Mouse (Mus musculus) cerebellum, adult 2 months (tissue): Measurements from ENCODE around the gene Tbck. TPM values are rescaled to one million over a fixed set of nuclear protein-coding genes. Genes with fewer than 3 reads are reported as not detected.

Experiments used
- DNase-seq, 2 experiments: peaks; one replicate each; pipeline ENCODE4 v3.0.0; 2021
- H3K27ac ChIP-seq: fragments of 200-500 bp; 2 replicates; pipeline ENCODE4 v1.5.1; 2012; ENCODE audit warnings: low read length, control low read depth, inconsistent platforms; ENCODE audit not compliant: insufficient read depth
- H3K27me3 ChIP-seq: fragments of 200-500 bp; 2 replicates; pipeline ENCODE4 v1.6.1; 2012; ENCODE audit warnings: inconsistent platforms, mild to moderate bottlenecking, low read length, moderate library complexity; ENCODE audit not compliant: control insufficient read depth, insufficient read depth
- H3K4me1 ChIP-seq: fragments of 200-500 bp; 2 replicates; pipeline ENCODE4 v1.6.1; 2011; ENCODE audit warnings: low read length; ENCODE audit not compliant: control insufficient read depth, insufficient read depth
- H3K4me3 ChIP-seq: fragments of 200-500 bp; replicated peaks from 2 replicates; pipeline ENCODE3; 2011; ENCODE audit warnings: mild to moderate bottlenecking, low read depth, low read length, control low read depth; ENCODE audit not compliant: insufficient read depth
- CTCF ChIP-seq: fragments of 200-500 bp; IDR thresholded peaks from 2 replicates; pipeline ENCODE4 v1.5.1; 2011; ENCODE audit warnings: low read depth, mild to moderate bottlenecking, control low read depth, low read length, moderate library complexity, borderline replicate concordance; ENCODE audit not compliant: insufficient read depth
- POLR2A ChIP-seq: fragments of 200-500 bp; IDR thresholded peaks from 2 replicates; pipeline ENCODE4 v1.6.1; 2011; ENCODE audit warnings: low read length, control low read depth, borderline replicate concordance; ENCODE audit not compliant: insufficient read depth
- WGBS: fragments of 180-500 bp; shearing (Covaris S2); methylation state at CpG from one replicate; pipeline ENCODE4 v1.1.7; 2018; 5-methylcytosine and 5-hydroxymethylcytosine counted together
- polyA plus RNA-seq: library from polyadenylated mRNA; depleted of rRNA; stranded (reverse); fragments of >200 nt; gene quantifications from 2 replicates; pipeline ENCODE4 v1.2.3, GENCODE M21; 2012

The Tbck gene
- polyA plus RNA-seq, 1 experiment = 8.6 TPM

DNA sequence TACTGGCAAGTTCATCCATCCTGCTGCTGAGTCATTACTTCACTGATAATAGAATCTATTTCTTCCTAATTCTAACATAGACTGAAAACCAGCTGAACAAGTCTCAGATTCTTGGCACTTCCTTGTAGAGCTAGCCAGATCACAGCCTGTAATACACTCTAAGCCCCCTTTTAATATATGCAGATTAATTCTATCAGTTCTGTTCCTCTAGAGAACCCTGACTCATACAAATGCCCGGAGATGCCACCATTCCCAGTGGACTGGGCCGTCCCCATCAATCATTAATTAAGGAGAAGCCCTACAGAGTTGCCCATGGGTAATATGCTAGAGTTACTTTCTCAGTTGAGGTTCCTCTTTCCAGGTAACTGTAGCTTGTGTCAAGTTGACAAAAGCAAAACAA is 28.0 kb upstream of the Tbck start:
- no peak overlapping the region for H3K4me3 ChIP-seq
- H3K4me1 ChIP-seq = no peaks in the 10 kb centered on the region
- no peak for TF ChIP-seq CTCF
- TF ChIP-seq POLR2A = no peak
- H3K27ac ChIP-seq = no peak overlapping the region
- H3K27me3 ChIP-seq = no peaks in the 10 kb centered on the region
- no peak for DNase-seq
- WGBS = 62% methylated on average over 2 of the region's 2 CpGs

DNA sequence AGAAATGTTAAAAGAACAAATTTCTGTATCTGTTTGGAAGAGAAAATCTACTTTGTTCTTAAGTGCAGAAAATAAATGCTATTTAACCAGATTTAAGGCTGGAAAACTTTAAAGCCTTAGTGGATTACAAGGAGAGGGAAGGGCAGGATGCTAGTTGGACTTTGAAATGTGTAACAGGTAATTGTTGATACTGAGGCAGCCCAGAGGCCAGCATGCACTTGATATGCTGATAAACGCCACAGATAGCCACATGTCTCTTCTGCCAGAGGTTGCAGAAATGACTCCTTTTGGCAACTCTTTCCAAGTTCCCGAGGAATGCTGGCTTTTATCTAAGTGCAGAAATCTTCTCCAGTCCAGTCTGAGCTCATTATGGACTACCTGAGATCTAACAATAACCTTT is 6.5 kb upstream of the Tbck start:
- Histone ChIP-seq H3K4me1 (no peaks in the 10 kb centered on the region), H3K4me3 (no peak overlapping the region), H3K27me3 (no peaks in the 10 kb centered on the region), H3K27ac (no peak overlapping the region)
- 71% methylated on average over 2 of the region's 2 CpGs for WGBS
- no peak for DNase-seq
- TF ChIP-seq CTCF (no peak), POLR2A (no peak)

DNA sequence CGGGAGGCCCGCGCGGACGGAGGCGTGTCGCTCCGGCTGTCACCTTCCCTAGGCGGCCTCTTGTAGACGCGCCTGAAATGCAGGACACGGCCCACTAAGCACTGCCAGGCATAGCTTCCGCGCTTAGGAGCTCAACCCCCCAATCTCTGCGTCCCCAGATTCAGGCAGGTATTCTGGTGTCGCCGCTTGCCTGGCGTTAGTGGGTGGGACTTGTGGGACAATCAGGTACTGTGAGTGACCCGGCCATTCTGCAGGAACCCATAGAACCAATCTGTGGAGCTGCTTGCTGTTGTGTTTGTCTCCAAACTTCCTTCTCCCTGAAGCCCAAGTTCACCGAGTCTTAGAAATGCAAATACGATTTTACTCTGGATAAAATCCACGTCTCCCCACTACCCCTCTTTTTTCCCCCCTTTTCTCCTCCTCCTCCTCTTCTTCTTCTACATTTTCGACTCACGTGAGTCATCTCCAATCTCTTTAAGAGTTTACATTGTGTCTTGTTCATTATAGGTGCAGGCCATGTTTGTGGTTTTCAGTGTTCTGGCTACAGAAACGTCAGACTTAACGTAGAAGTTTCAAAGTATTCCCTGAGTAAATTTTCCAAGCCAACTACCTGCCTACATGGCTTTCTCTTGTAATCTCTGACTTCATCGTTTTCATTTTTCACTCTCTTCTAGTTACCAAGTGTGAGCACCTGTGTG is 436 bp downstream of the Tbck start, which contains the start of gene Aimp1:
Gene Aimp1, minus strand, starts transcription at position 140 of the 698 bp plus-strand sequence.
- no peaks in the 10 kb centered on the region for H3K27me3 ChIP-seq
- WGBS = 2% methylated on average over 27 of the region's 27 CpGs
- H3K4me3 ChIP-seq = peak within 1 kb of the TSS; percentile 96
- DNase-seq = no peak
- H3K4me1 ChIP-seq = peaks cover 5% of the 10 kb centered on the region; the same call in 1 of the 2 replicates
- peak within 1 kb of the TSS; percentile 100 for H3K27ac ChIP-seq
- peak; percentile 70; the same call in 1 of the 2 replicates for TF ChIP-seq POLR2A
- TF ChIP-seq CTCF = no peak

DNA sequence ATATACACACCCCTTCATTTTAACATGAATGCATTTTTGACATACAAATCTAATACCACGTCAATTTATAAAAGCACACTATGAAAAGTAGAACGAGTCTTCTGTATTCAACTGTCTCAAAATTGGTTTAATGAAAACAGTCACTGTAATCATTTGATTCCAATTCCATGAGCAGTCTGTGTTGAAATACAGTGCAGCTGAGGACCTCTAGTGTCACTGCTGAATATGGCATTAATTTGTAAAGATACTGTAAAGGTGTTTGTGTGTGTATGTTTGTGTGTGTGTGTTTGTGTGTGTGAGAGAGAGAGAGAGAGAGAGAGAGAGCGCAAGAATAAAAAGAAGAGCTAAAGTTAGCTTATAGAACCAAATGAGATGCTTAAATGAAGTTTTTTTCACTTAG is 17.4 kb downstream of the Tbck start:
- Histone ChIP-seq H3K4me1 (no peaks in the 10 kb centered on the region), H3K27me3 (no peaks in the 10 kb centered on the region), H3K4me3 (no peak overlapping the region), H3K27ac (no peak overlapping the region)
- TF ChIP-seq POLR2A = no peak
- TF ChIP-seq CTCF = peak; percentile 16; the same call in 1 of the 2 replicates
- DNase-seq = no peak
- WGBS = 66% methylated on average over 3 of the region's 3 CpGs

GRCm38 (mm10) chr3:132704216-132704615 is 20.3 kb downstream of the Tbck start:
- no peak for TF ChIP-seq CTCF
- no peak for TF ChIP-seq POLR2A
- Histone ChIP-seq H3K4me1 (no peaks in the 10 kb centered on the region), H3K27ac (no peak overlapping the region), H3K27me3 (no peaks in the 10 kb centered on the region), H3K4me3 (no peak overlapping the region)
- WGBS = 83% methylated on average over 3 of the region's 3 CpGs
- no peak for DNase-seq

DNA sequence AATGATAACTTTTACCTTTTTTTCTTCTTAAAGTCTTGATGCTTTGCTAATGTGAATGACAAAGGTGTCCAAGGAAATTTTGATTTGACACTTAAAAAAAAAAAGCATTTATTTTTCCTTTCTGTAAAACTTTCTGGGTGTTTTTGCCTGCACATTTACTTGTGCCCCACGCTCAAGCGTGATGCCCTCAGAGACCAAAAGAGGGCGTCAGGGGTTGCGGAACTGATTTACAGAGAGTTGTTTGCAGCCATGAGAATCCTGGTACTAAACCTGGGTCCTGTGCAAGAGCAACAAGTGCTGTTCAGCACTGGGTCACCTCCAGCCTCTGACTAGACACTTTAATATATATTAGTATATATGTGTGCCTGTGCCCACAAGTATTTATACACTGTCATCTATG is 23.0 kb downstream of the Tbck start:
- no peak for DNase-seq
- H3K27ac ChIP-seq = no peak overlapping the region
- 85% methylated on average over 4 of the region's 4 CpGs for WGBS
- H3K27me3 ChIP-seq = no peaks in the 10 kb centered on the region
- TF ChIP-seq POLR2A (no peak), CTCF (no peak)
- H3K4me1 ChIP-seq = no peaks in the 10 kb centered on the region
- no peak overlapping the region for H3K4me3 ChIP-seq

- WGBS = 79% methylated on average over 5 of the region's 5 CpGs
- Histone ChIP-seq H3K27ac (no peak overlapping the region), H3K27me3 (no peaks in the 10 kb centered on the region), H3K4me3 (no peak overlapping the region), H3K4me1 (no peaks in the 10 kb centered on the region)
- DNase-seq = no peak
- TF ChIP-seq POLR2A (no peak), CTCF (no peak)
Measured at GRCm38 (mm10) chr3:132713913-132714312, 30.0 kb downstream of the Tbck start.

- no peaks in the 10 kb centered on the region for H3K27me3 ChIP-seq
- DNase-seq = no peak
- H3K4me3 ChIP-seq = no peak overlapping the region
- WGBS = 99% methylated on average over 4 of the region's 4 CpGs
- H3K4me1 ChIP-seq = no peaks in the 10 kb centered on the region
- TF ChIP-seq CTCF (no peak), POLR2A (no peak)
- no peak overlapping the region for H3K27ac ChIP-seq
Measured at GRCm38 (mm10) chr3:132717316-132717715, 33.4 kb downstream of the Tbck start.
